Mouse (Mus musculus): ENCODE data around the gene Snrpd3. TPM values are rescaled to one million over a fixed set of nuclear protein-coding genes. Genes with fewer than 3 reads are reported as not detected.
"Not testable (repeated sequence)": the region's sequence is repeated elsewhere in the genome, so short reads cannot be mapped to it uniquely, and the experiment has no call there.

The Snrpd3 gene
- polyA plus RNA-seq, 1 experiment from 2014 or later = 139 TPM

- H3K27me3 ChIP-seq = no peaks in the 10 kb centered on the region
- no peak for ATAC-seq (ENCODE audit: insufficient number of reproducible peaks, low FRiP score, low TSS enrichment, low read depth)
- no peak overlapping the region for H3K4me2 ChIP-seq
- H3K4me3 ChIP-seq = no peak overlapping the region
- peaks cover 26% of the 10 kb centered on the region for H3K36me3 ChIP-seq
- whole genome bisulfite sequencing = 92% methylated on average over 7 of the region's 7 CpGs
- H3K4me1 ChIP-seq = no peaks in the 10 kb centered on the region
- H3K9me3 ChIP-seq = no peaks in the 10 kb centered on the region
- H3K27ac ChIP-seq = no peak overlapping the region
- no peak overlapping the region for H3K9ac ChIP-seq
Measured at GRCm38 (mm10) chr10:75503692-75504091, 13.7 kb upstream of the Snrpd3 start.

- H3K4me2 ChIP-seq = no peak overlapping the region
- no peak for ATAC-seq (ENCODE audit: insufficient number of reproducible peaks, low FRiP score, low TSS enrichment, low read depth)
- no peaks in the 10 kb centered on the region for H3K9me3 ChIP-seq
- no peaks in the 10 kb centered on the region for H3K27me3 ChIP-seq
- H3K36me3 ChIP-seq = peaks cover 34% of the 10 kb centered on the region
- H3K4me3 ChIP-seq = no peak overlapping the region
- 81% methylated on average over 8 of the region's 8 CpGs for WGBS
- no peak overlapping the region for H3K27ac ChIP-seq
- no peaks in the 10 kb centered on the region for H3K4me1 ChIP-seq
- no peak overlapping the region for H3K9ac ChIP-seq
Measured at GRCm38 (mm10) chr10:75504234-75505129, 12.9 kb upstream of the Snrpd3 start.

GRCm38 (mm10) chr10:75505130-75505495, 12.2 kb upstream of the Snrpd3 start:
- Histone ChIP-seq H3K27me3 (no peaks in the 10 kb centered on the region), H3K27ac (no peak overlapping the region), H3K36me3 (peaks cover 41% of the 10 kb centered on the region), H3K4me1 (no peaks in the 10 kb centered on the region), H3K4me3 (no peak overlapping the region), H3K4me2 (no peak overlapping the region), H3K9me3 (no peaks in the 10 kb centered on the region), H3K9ac (no peak overlapping the region)
- ATAC-seq (ENCODE audit: insufficient number of reproducible peaks, low FRiP score, low TSS enrichment, low read depth) = no peak
- WGBS = 71% methylated on average over 3 of the region's 3 CpGs

DNA sequence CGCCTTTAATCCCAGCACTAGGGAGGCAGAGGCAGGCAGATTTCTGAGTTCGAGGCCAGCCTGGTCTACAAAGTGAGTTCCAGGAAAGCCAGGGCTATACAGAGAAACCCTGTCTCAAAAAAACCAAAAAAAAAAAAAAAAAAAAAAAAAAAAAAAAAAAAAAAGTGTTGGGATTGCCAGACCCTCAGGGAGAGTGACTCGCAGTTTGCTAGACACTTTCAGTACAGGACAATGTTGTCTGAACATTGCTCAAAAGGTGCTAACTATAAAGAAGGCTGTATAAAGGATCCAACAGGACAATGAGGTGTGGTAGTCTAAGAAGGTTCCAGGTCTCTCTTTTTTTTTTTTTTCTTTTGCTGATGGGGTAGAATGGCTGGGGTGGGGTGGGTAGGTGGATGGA, 11.4 kb upstream of the Snrpd3 start:
- H3K4me1 ChIP-seq; ATAC-seq (ENCODE audit: insufficient number of reproducible peaks, low FRiP score, low TSS enrichment, low read depth); H3K27ac ChIP-seq; H3K27me3 ChIP-seq; H3K4me3 ChIP-seq; H3K9ac ChIP-seq; H3K9me3 ChIP-seq; H3K4me2 ChIP-seq: not testable (repeated sequence)
- WGBS = 95% methylated on average over 3 of the region's 3 CpGs
- peaks cover 49% of the 10 kb centered on the region for H3K36me3 ChIP-seq

DNA sequence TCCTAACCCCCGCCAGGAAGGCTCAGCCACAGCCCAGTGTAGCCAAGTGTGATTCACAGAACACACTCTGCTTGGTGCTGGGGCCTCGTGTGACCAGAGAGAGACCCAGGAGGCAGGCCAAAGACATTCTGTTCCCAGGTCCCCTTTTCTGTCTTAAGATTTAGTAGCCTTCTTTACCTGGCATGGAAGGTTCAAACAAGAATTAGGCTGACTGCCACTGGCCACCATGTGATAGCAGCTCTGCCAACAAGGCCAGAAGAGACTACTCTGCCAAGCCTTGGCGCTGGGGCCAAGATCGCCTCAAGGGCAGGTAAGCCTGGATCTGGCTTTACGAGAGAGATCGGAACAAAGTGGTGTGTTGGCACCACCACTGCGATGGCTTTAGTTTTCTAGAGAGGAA, 6.9 kb upstream of the Snrpd3 start:
- H3K27ac ChIP-seq = no peak overlapping the region
- peaks cover 65% of the 10 kb centered on the region for H3K36me3 ChIP-seq
- H3K4me3 ChIP-seq = no peak overlapping the region
- no peak overlapping the region for H3K9ac ChIP-seq
- WGBS = 91% methylated on average over 7 of the region's 7 CpGs
- H3K4me1 ChIP-seq = peaks cover 5% of the 10 kb centered on the region
- ATAC-seq (ENCODE audit: insufficient number of reproducible peaks, low FRiP score, low TSS enrichment, low read depth) = no peak
- H3K27me3 ChIP-seq = no peaks in the 10 kb centered on the region
- no peak overlapping the region for H3K4me2 ChIP-seq
- no peaks in the 10 kb centered on the region for H3K9me3 ChIP-seq

- Histone ChIP-seq H3K9ac (no peak overlapping the region), H3K9me3 (no peaks in the 10 kb centered on the region), H3K27ac (no peak overlapping the region), H3K4me1 (peaks cover 11% of the 10 kb centered on the region), H3K36me3 (peaks cover 65% of the 10 kb centered on the region), H3K27me3 (no peaks in the 10 kb centered on the region), H3K4me3 (no peak overlapping the region), H3K4me2 (no peak overlapping the region)
- whole genome bisulfite sequencing = 89% methylated on average over 9 of the region's 9 CpGs
- no peak for ATAC-seq (ENCODE audit: insufficient number of reproducible peaks, low FRiP score, low TSS enrichment, low read depth)
Measured at GRCm38 (mm10) chr10:75511060-75511459, 6.3 kb upstream of the Snrpd3 start.

DNA sequence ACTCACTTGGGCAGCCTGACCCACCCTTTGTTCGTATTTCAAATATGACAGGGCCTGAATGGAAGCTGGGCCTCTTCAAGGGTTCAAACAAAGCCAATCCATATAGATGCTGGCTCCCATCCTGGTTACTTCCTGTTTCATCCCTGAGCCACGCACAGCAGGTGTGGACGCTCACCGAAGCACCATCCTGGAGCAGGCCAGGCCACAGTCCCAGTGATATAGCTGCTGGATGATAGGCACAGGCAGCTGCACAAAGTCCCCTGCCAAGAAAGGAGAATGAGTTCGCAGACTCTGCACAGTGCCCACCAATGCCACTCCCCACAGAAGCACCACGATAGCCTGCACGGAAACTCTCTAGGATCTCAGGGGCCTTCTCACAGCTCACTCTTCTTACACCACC, 5.5 kb upstream of the Snrpd3 start:
- H3K36me3 ChIP-seq = peaks cover 56% of the 10 kb centered on the region
- no peak overlapping the region for H3K27ac ChIP-seq
- no peaks in the 10 kb centered on the region for H3K9me3 ChIP-seq
- WGBS = 92% methylated on average over 7 of the region's 7 CpGs
- ATAC-seq (ENCODE audit: insufficient number of reproducible peaks, low FRiP score, low TSS enrichment, low read depth) = no peak
- H3K4me1 ChIP-seq = peaks cover 18% of the 10 kb centered on the region
- no peak overlapping the region for H3K9ac ChIP-seq
- no peaks in the 10 kb centered on the region for H3K27me3 ChIP-seq
- H3K4me2 ChIP-seq = no peak overlapping the region
- H3K4me3 ChIP-seq = no peak overlapping the region

DNA sequence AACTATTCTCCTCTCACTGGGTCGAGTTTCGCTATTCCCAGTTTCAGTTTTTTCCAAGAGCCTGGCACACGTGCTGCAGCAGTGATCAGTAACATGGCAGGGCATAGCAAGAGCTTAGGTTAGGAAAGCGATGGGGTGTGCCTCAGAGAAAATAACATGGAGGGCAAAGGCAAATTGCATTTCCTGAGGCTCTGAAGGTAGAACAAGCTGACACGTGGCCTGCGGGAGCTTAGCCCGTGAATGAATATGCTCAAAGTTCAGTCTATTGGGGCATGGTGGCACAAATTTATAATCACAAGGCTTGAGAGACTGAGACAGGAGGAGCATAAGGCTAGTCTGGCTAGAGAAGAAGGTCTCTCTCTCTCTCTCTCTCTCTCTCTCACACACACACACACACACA, 4.6 kb upstream of the Snrpd3 start:
- no peak for ATAC-seq (ENCODE audit: insufficient number of reproducible peaks, low FRiP score, low TSS enrichment, low read depth)
- no peak overlapping the region for H3K9ac ChIP-seq
- H3K27me3 ChIP-seq = no peaks in the 10 kb centered on the region
- WGBS = 82% methylated on average over 7 of the region's 7 CpGs
- no peak overlapping the region for H3K4me3 ChIP-seq
- H3K4me2 ChIP-seq = no peak overlapping the region
- no peak overlapping the region for H3K27ac ChIP-seq
- H3K36me3 ChIP-seq = peaks cover 47% of the 10 kb centered on the region
- no peaks in the 10 kb centered on the region for H3K9me3 ChIP-seq
- peaks cover 18% of the 10 kb centered on the region for H3K4me1 ChIP-seq

DNA sequence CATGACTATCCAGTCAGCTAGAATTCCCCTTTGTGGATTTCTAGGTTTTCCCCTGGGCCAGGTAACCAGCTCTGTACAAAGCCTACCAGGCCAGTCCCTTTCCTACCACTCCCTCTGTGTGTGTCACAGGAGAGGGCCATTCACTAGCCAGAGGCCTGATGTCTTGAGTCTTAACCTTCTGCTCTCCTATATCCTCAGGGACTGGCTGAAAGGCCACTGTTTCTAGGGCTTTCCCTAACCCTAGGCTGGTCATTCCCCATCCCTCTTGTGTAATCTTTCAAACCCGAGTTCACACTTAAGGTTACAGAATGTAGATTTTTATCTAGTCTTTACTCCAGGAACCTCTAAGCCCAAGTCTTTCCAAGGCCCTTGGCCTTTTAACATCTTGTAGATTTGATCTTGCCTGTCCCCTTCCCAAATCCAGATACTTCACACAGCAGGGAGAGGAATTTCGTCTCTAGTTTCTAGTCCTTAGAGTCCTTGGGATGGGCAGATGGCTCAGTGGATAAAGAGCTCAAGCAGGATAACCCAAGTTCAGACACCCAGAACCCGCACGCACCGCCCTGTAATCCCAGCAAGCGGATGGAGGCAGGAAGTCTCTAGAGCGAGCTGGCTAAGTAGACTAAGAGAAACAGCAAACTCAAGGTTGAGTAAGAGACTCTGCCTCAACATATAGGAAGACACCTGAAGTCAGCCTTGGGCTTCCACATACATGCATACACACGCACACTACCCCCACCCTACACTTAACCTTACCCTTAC, 3.9 kb upstream of the Snrpd3 start:
- H3K36me3 ChIP-seq = peaks cover 40% of the 10 kb centered on the region
- H3K4me1 ChIP-seq = peaks cover 19% of the 10 kb centered on the region
- H3K4me2 ChIP-seq = no peak overlapping the region
- no peaks in the 10 kb centered on the region for H3K27me3 ChIP-seq
- H3K27ac ChIP-seq = no peak overlapping the region
- ATAC-seq (ENCODE audit: insufficient number of reproducible peaks, low FRiP score, low TSS enrichment, low read depth) = no peak
- no peak overlapping the region for H3K4me3 ChIP-seq
- H3K9me3 ChIP-seq = no peaks in the 10 kb centered on the region
- no peak overlapping the region for H3K9ac ChIP-seq
- WGBS = 90% methylated on average over 8 of the region's 8 CpGs

GRCm38 (mm10) chr10:75514361-75514760, 3.0 kb upstream of the Snrpd3 start:
- Histone ChIP-seq H3K9ac (no peak overlapping the region), H3K4me2 (no peak overlapping the region), H3K9me3 (no peaks in the 10 kb centered on the region), H3K36me3 (peaks cover 34% of the 10 kb centered on the region), H3K27ac (no peak overlapping the region), H3K27me3 (no peaks in the 10 kb centered on the region), H3K4me1 (peaks cover 28% of the 10 kb centered on the region), H3K4me3 (no peak overlapping the region)
- 73% methylated on average over 7 of the region's 7 CpGs for WGBS
- ATAC-seq (ENCODE audit: insufficient number of reproducible peaks, low FRiP score, low TSS enrichment, low read depth) = no peak

- WGBS = 57% methylated on average over 4 of the region's 4 CpGs
- Histone ChIP-seq H3K27me3 (no peaks in the 10 kb centered on the region), H3K27ac (no peak overlapping the region), H3K4me2 (peak overlapping the region; percentile 64; the same call in 1 of the 2 replicates), H3K4me1 (peaks cover 31% of the 10 kb centered on the region), H3K9ac (no peak overlapping the region), H3K36me3 (peaks cover 34% of the 10 kb centered on the region), H3K4me3 (peak overlapping the region; percentile 92), H3K9me3 (no peaks in the 10 kb centered on the region)
- no peak for ATAC-seq (ENCODE audit: insufficient number of reproducible peaks, low FRiP score, low TSS enrichment, low read depth)
Measured at GRCm38 (mm10) chr10:75515216-75516037, 1.9 kb upstream of the Snrpd3 start.

Data from limb, embryonic 15.5 days (tissue).